Mouse (Mus musculus) layer of hippocampus, postnatal 36 days (tissue): ENCODE measurements around the gene Galnt2. TPM values are rescaled to one million over a fixed set of nuclear protein-coding genes. Genes with fewer than 3 reads are reported as not detected.

Experiments used
- DNase-seq, 2 experiments: peaks; one replicate each; pipeline ENCODE4 v3.0.0; 2022
- total RNA-seq, 2 experiments: library from RNA; stranded (reverse); gene quantifications; 2 replicates each; pipeline ENCODE4 v1.2.3; 2021

Gene Galnt2
- total RNA-seq, 2 experiments from 2014 or later = 32.6 to 45.9 TPM

- no peak for DNase-seq
These were observed 98.5 kb downstream of the Galnt2 start for GRCm38 (mm10) chr8:124329690-124330089.

GRCm38 (mm10) chr8:124330433-124330832 is 99.2 kb downstream of the Galnt2 start:
- peak in 1 of 2 experiments; percentile 42 for DNase-seq

GRCm38 (mm10) chr8:124331094-124331493 is 99.9 kb downstream of the Galnt2 start:
- no peak for DNase-seq

- DNase-seq = no peak
These were observed 100.5 kb downstream of the Galnt2 start for GRCm38 (mm10) chr8:124331706-124332105.

- DNase-seq = no peak
These were observed 105.1 kb downstream of the Galnt2 start for GRCm38 (mm10) chr8:124336302-124336701.

GRCm38 (mm10) chr8:124339742-124340141 is 108.6 kb downstream of the Galnt2 start:
- DNase-seq = no peak

GRCm38 (mm10) chr8:124340360-124341068 is 109.3 kb downstream of the Galnt2 start:
- DNase-seq = no peak

- no peak for DNase-seq
These were observed 112.0 kb downstream of the Galnt2 start for GRCm38 (mm10) chr8:124343151-124343550.

- DNase-seq = no peak
These were observed 112.8 kb downstream of the Galnt2 start for GRCm38 (mm10) chr8:124343991-124344390.

GRCm38 (mm10) chr8:124345098-124345497 is 113.9 kb downstream of the Galnt2 start:
- no peak for DNase-seq

- DNase-seq = peak in 1 of 2 experiments; percentile 56
These were observed 115.8 kb downstream of the Galnt2 start for GRCm38 (mm10) chr8:124346852-124347523.

GRCm38 (mm10) chr8:124348087-124348486 is 116.9 kb downstream of the Galnt2 start:
- no peak for DNase-seq

- DNase-seq = peak; percentile 82
These were observed 118.5 kb downstream of the Galnt2 start for GRCm38 (mm10) chr8:124349663-124350062.

GRCm38 (mm10) chr8:124351636-124352035 is 120.4 kb downstream of the Galnt2 start:
- DNase-seq = no peak

- no peak for DNase-seq
These were observed 129.7 kb downstream of the Galnt2 start for GRCm38 (mm10) chr8:124360911-124361310.

- DNase-seq = no peak
These were observed 130.7 kb downstream of the Galnt2 start for GRCm38 (mm10) chr8:124361773-124362427.

GRCm38 (mm10) chr8:124362589-124362988 is 131.4 kb downstream of the Galnt2 start:
- no peak for DNase-seq

- no peak for DNase-seq
These were observed 132.1 kb downstream of the Galnt2 start for GRCm38 (mm10) chr8:124363337-124363736.

- no peak for DNase-seq
These were observed 137.0 kb downstream of the Galnt2 start for GRCm38 (mm10) chr8:124368213-124368612.

GRCm38 (mm10) chr8:124370422-124371183 is 139.4 kb downstream of the Galnt2 start:
- no peak for DNase-seq

- DNase-seq = no peak
These were observed 140.4 kb downstream of the Galnt2 start for GRCm38 (mm10) chr8:124371410-124372123.

GRCm38 (mm10) chr8:124373753-124374152 is 142.6 kb downstream of the Galnt2 start:
- DNase-seq = no peak
